Mouse (Mus musculus) CD8-positive naive resting alpha-beta T cell, adult 57 days (primary cell): ENCODE measurements around the gene Gm21981. TPM values are rescaled to one million over a fixed set of nuclear protein-coding genes. Genes with fewer than 3 reads are reported as not detected.

Source experiments
- total RNA-seq: library from RNA; stranded (reverse); gene quantifications from one replicate; pipeline ENCODE4 v1.2.4, GENCODE M21; 2023

Gm21981 gene
- 0.21 TPM for total RNA-seq

DNA sequence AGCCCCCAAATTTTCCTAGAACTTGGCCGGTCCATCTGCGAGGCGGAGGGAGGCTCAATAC lies at the start of gene Gm21981:
Gm21981 (minus strand) TSS at position 14 of the 61 bp plus-strand sequence.

GRCm38 (mm10) chr17:47736856-47737255 lies 42.6 kb upstream of the Gm21981 start, which contains the start of gene Tfeb:
Gene Tfeb (plus strand): TSS chr17:47737030.

DNA sequence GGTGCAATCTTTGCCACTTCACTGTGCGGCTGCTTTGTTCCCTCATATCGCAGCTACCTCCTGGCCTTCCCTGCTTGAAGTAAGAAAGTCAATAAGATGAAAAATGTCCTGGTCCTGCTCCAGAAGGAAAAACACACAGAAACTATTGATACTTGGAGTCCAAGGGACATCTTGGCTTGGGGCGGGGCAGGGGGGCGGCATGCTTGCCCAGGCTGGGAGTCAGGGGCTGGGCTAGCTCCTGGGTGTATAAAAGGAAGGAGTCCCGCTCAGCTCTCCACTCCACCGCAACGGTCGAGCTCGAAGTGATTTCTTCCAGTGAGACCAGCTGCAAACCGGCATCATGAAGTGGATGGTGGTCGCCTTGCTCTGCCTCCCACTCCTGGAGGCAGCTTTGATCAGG lies 32.3 kb upstream of the Gm21981 start, which contains the start of gene Pgc:
Pgc (plus strand) TSS at position 277 of the 400 bp plus-strand sequence.

DNA sequence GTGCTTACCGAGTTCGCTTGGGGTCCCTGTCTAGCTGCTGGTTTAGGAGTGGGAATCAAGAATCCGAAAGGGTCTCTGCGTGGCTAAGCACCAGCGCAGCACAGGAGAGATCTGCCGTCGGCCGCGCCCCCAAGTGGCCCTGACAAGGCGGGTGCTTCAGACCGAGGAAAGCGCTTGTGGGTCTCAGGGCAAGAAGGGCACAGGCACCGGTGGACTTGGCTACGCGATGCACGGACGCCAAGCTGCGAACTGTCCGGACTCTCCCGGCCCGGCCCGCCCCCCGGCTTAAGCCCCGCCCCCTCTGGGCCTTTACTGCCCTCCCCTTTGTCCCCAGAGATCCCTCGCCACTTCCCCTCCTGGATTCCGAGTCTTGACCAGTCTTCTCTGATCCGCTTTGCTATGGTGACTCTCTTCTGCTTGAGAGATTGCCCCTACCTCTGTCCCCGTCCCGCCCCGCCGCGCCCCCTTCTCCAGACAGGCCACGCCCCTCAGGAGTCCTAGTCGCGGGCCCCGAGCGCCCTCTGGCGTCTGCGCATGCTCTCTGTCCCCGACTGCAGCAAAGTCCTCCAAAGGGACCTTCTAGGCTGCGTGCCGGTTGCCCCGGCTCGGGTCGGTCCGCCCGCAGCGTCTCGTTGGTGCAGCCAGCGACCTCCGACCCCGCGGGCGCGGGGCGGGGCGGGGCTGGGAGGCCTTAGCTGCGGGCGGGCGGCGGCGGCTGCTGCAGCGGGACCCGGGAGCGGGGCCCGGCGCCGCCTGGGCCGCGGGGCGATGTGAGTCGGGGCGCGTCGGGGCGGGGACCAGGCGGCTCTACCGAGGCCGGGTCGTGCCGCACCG lies 465 bp upstream of the Gm21981 start, which contains the start of gene Prickle4:
Prickle4 (minus strand) TSS at position 234 of the 834 bp plus-strand sequence.

DNA sequence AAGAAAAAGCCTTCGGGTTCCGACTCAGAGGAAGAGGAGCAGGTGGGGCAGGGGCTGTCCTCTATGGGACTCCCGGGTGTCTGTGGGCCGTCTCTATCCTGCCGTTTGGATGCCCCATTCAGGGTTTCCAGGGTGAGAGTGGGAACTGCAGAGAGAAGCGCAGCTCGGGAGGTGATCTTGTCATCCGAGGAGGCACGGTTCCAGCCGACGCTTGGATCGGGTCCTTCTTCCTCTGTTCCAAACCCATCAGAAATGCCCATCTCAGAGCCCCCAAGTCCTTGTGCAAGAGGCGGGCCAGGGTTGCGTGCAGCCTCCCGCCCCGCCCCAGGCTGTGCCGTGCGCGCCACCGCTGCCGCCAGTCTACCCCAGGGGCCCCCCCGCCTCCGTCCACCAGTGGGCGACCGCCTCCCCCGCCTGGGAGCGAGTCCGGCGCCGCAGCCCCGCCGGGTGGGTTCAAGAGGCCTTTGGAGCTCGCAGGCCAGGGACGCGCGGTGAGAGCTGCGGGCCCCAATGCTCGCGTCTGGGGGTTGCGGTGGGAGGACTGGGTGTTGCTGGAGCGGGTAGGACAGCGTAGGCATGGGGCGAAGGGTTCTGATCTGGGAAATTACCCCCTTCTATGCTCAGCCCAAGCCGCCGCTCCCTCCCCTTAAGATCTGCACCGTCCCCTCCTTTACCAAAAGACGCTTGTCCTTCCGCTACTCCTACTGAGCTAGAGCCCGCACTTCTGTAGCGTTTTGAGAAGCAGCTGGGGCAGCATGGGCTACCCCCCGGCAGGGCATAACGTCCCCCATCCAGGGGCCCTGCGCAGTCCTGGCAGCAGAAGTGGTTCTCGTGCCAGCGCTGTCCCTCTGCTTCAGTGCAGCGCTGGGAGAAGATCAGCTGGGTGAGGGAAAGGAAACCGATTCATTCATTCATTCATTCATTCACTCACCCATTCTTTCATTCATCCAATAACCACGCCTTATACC lies 5.4 kb downstream of the Gm21981 start, which contains the start of gene Frs3:
Frs3 (plus strand) TSS at position 423 of the 968 bp plus-strand sequence.

GRCm38 (mm10) chr17:47688344-47688607 lies 6.0 kb downstream of the Gm21981 start, which contains the start of gene Tomm6:
Gene Tomm6 (minus strand): TSS chr17:47688386.

Other genes starting within 250 kb of the Gm21981 start
- 74.6 TPM for gene Taf8, start 192.2 kb downstream of the Gm21981 start, total RNA-seq
- 358 TPM for gene Ccnd3, start 189.4 kb downstream of the Gm21981 start, total RNA-seq
- gene Bysl, start 83.0 kb downstream of the Gm21981 start, total RNA-seq: 15.1 TPM
- 59.9 TPM for gene Med20, start 82.9 kb downstream of the Gm21981 start, total RNA-seq
- gene Gm20517, start 82.9 kb downstream of the Gm21981 start, total RNA-seq: 2.7 TPM
- 5.6 TPM for gene Usp49, start 63.8 kb downstream of the Gm21981 start, total RNA-seq
- gene Tomm6, start 6.1 kb downstream of the Gm21981 start, total RNA-seq: 114 TPM
- gene Frs3, start 5.4 kb downstream of the Gm21981 start, total RNA-seq: 2.4 TPM
- gene Prickle4, start 281 bp upstream of the Gm21981 start, total RNA-seq: not detected
- gene Pgc, start 32.4 kb upstream of the Gm21981 start, total RNA-seq: not detected
- 35.0 TPM for gene Tfeb, start 42.6 kb upstream of the Gm21981 start, total RNA-seq
- gene Mdfi, start 140.2 kb upstream of the Gm21981 start, total RNA-seq: not detected
- gene Foxp4, start 230.2 kb upstream of the Gm21981 start, total RNA-seq: 62.3 TPM